Mouse (Mus musculus): Measurements from ENCODE around the gene H2-DMb1.

The H2-DMb1 gene
- long read RNA-seq, experiment 1, transcript H2-DMb1-201 (6 exons, 1,404 nt): major isoform, 18 of 20 reads
- long read RNA-seq, experiment 1, partial matches to known transcripts: 0 of 20 reads
- long read RNA-seq, experiment 1, other reads (novel, unspliced or antisense): 2 of 20 reads
- long read RNA-seq, experiment 2, transcript H2-DMb1-201 (6 exons, 1,404 nt): major isoform, 31 of 34 reads
- long read RNA-seq, experiment 2, partial matches to known transcripts: 3 of 34 reads
- long read RNA-seq, experiment 2, other reads (novel, unspliced or antisense): 0 of 34 reads

DNA sequence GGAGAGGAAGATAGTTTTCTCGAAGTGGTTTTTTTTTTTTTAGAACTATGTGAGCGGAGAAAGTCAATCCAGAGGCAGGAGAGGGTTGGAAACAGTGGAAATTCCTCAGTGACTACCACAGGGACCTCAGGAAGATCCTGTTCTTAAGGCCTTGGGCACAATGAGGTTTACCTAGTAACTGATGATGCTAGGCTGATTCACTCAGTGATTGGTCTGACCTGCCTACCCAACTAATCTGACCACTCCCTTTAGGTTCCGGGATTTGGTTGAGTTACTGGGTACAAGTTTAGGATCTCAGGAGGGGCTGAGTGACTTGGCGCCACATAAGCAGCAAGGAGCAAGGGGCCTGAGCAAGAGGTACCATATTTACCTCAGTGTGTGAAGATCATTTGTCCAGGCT lies at the start of gene H2-DMb1:
TSS of gene H2-DMb1 (plus strand) at position 150 of the 400 bp plus-strand sequence.
- intact Hi-C loops (cut with DNase I): no loop called here

DNA sequence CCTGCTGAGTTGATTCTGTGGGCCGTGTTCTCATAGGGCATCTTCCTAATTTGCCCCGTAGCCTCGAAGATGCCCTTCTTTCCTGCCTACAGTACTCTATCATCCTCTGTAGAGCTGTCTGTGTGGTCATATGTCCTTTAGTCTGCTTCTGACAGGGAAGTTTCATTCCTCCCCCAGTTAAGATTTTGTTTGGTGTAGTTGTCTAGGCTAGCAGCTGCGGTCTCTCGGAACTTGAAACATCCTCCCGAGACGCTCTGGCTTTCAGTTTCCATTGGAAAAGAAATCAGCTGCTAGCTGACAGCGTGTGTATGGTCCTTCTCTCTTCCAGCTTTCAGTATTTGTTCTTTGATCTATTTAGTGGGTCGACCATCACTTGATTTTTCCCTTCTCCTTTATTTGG lies 48.1 kb upstream of the H2-DMb1 start:
- intact Hi-C loops (cut with DNase I): no loop called here

DNA sequence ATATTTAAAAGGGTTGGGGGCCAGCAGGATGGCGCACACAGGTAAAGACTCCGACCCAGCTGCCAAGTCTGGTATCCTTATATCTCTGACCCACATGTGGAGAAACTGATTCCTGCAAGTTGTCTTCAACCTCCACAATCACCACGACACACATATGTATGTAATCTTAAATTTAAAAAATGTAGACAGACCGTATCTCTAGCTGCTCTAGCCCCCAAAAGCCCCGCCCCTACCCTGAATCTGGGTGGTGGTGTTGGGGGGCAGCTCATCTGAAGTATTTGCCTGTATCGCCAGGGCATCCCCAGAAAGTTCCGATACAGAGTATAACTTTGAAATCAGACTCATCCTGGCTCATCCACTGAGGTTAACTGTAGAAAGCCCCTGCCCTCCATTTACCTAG lies 46.3 kb upstream of the H2-DMb1 start:
- intact Hi-C loops (cut with DNase I): no loop called here

DNA sequence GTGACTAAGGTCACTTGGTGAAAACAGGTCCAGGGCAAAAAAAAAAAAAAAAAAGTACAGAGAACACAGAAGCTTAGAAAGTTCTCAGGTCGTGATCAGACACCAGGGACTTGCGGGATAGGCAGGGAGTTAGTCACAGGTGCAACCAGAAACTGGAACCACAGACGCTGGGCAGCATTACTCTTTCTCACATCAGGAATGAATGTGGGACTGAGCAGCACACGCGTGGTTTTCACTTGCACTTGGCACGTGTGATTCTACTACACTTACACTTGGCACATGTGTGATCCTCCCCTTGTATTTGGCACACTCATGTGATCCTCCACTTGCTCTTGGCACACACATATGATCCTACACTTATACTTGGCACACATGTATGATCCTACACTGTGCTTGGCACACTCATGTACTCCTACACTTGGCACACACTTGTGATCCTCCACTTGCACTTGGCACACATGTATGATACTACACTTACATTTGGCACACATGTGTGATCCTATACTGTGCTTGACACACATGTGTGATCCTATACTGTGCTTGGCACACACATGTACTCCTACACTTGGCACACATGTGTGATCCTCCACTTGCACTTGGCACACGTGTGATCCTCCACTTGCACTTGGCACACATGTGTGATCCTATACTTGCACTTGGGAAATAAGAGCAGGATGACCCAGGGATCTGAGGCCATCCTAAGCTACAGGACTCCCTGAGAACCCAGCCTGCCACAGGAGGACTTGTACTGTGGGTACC lies 45.6 kb upstream of the H2-DMb1 start:
- intact Hi-C loops (cut with DNase I): no loop called here

DNA sequence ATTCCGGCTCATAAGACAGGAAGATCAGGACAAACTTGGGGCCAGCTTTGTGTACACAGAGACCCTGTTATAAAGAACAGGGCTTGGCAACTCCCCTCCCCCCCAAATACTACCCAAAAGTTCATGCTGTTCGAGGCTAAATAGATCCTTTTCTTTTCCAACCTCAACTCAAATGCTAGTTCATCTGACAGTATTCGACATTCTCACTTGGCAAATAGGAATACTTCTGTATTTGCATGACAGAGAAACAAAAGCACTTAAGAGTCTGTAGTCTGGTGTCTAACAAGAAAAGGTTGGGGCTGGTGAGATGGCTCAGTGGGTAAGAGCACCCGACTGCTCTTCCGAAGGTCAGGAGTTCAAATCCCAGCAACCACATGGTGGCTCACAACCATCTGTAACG lies 44.4 kb upstream of the H2-DMb1 start:
- intact Hi-C loops (cut with DNase I): no loop called here

DNA sequence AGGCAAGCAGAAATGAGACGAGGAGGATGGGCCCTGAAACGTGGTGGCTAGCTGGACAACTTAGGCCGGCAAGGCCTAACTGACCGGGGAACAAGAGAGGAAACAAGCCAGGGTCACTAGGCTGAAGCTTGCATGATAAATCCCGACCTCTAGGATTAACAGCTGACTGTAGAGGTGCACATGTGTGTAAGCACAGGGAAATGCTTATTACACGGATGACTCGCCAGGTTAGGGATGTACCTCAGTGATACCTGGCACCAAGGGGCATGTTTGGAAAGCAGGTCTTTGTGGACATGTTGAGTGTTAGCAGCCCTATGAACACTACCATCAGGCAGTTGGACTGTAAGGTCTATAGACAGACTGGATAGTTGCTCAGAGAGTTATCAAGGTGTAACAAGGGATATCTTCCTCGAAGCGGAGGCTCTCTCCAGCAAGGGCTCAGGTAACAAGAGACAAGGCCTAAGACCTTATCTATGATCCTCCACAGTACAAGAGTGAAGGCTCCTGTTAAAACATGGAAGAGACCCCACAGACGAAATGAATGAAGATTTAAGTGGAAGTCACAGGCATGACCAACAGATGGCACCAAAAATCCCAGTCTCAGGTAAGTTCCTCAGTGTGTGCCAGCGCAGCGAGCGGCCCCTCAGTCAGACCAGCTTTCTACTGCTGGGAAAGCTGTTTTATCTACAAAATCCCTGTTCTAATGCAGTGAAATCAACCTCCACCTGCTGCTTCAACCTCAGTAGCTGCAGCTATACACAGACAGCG lies 43.6 kb upstream of the H2-DMb1 start:
- intact Hi-C loops (cut with DNase I): no loop called here

DNA sequence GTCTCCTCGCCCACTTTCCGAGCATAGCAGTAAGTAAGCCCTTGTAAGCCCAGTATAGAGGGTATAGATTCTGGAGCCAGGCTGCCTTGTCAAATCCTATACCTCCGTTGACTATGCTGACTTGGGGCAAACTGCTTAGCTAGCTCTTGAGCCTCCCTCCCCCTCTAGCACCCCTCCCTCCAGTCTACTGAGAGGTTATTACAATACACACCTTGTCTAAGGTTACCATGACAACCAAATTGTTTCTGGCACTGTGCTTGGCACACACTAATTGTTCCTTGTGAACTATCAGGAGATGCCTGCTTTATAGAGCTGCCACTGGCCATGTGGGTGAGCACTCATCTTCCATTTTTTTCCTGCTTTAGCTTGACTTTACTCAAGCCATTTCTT lies 43.1 kb upstream of the H2-DMb1 start:
- intact Hi-C loops (cut with DNase I): no loop called here

DNA sequence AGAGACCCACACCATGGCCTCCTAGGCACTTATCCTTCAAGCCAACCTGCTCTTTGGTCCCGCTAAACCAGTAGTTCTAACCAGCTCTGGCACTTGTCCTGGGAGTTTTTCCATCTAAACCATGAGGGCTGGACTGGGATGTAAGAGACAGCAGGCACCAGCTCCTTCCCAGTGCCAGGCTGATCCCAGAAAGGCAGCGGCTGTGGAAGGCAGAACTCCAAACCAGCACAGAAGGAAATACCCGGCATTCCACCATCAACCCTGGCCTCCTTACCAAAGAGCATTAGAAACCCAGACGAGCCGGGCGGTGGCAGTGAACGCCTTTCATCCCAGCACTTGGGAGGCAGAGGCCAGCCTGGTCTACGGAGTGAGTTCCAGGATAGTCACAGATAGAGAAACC lies 42.6 kb upstream of the H2-DMb1 start:
- intact Hi-C loops (cut with DNase I): no loop called here

DNA sequence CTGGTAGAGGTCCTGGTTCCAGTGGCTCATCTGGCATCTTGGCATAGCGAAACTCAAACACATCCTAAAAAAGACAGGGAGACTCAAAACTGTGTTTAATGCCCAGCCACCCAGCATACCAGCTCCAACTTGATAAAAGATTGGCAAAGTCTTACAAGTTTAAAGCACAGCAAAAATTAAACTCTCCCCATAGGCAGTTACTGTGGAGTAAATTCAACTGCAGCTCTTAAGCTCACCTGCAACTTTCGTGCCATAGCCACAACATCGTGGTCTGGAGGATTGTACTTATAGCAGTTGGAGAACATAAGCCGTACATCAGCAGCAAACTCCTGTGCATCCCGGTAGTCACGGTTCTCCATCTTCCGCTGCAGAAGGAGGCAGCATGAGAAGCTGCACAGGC lies 38.8 kb upstream of the H2-DMb1 start:
- intact Hi-C loops (cut with DNase I): no loop called here

DNA sequence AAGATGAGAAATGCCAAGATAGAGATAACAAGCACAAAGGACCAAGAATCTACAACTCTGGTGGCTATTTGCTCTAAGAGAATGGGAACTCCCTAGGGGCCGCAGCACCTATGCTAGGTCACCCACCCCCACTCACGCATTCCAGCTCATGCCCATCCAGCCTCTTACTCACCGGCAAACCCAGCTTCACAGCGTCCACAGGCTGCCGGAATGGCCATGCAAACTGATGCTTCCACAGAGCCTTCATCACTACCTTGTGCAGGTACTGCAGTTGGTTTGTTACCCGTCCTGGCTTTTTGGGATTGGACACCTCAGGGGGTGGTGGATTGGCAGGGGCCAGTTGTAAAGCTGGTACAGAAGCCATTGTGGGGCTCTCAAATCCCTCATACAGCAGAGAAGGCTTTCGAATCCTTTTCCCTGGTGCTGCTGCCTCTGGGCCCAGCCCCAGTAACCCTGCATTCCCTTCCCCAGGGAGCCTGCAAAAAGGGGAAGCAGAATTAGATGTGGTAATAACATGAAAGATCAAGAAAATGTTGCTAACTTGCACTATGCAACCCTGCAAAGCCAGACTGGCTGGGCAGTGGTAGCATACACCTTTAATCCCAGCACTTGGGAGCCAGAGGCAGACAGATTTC lies 36.0 kb upstream of the H2-DMb1 start:
- intact Hi-C loops (cut with DNase I): loop anchor here (5.0 kb wide), 1 partner anchor 80 kb away; the partner anchor contains the start of gene Col11a2

DNA sequence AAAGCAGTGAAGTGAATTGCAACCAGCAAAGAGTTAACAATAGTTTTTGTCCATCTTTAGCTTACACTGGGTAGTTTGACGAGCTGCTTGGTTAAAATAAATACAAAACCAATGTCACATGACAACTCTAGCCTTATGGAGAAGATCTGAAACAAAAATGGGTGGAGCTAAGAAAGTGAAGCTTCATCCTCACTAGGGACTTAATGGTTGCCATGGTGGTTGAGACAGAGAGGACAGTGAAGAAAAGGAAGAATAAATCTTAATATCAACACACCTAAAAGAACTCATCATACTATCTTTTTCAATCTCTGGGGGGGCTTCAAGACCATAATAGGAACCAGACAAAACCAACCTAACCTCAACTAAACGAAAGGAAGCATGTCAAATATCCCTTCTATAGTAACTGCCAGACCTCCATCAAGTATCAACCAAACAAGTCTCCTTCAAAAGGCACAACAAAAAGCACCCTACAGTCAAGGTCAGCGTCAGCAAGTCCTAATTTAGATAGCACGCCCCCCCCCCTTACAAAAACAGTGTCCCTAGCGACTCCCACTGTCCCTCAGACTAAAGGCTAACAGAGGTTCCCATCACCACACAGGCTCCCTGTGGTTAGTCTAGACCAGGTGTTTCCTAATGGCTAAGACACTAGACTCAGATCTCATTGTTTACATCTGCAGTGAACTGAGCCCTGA lies 35.3 kb upstream of the H2-DMb1 start:
- intact Hi-C loops (cut with DNase I): loop anchor here (5.0 kb wide), 1 partner anchor 80 kb away; the partner anchor contains the start of gene Col11a2

DNA sequence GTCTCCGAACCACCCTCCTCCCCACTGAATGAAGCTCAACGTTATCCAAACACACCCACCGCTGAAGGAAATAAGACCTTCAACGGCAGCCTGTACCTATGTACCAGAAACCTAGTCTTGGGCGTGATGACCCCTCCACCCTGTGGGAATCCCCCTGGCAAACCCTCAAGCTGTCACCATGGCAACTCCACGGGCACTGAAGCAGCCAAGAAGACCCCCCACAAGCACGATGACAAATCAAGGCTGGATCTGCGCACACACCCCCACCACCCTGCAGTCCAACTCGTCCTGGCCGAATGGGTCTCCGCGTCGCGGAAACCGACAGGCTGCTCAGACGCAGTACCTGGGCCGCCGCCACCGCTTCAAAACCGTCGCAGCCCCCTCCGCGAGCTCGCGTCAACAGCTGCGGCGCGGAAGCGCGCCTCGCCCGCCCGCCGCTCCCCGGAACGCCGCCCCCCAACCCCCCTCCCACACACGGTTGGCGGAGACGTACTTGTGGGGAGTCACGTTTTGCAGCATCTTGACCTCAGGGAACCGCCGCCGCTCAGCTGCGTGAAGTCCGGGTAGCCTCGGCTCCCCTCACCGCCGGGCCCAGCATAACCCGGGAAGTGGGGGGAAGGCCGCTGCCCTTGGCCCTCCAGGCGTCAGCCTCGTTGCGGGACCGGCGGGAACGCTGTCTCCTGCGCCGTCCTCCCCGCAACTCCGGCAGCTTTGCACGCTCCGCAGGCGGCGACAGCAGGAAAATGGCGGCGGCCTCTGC lies 34.6 kb upstream of the H2-DMb1 start:
- intact Hi-C loops (cut with DNase I): loop anchor here (5.0 kb wide), 1 partner anchor 81 kb away; the partner anchor contains the start of gene Col11a2

DNA sequence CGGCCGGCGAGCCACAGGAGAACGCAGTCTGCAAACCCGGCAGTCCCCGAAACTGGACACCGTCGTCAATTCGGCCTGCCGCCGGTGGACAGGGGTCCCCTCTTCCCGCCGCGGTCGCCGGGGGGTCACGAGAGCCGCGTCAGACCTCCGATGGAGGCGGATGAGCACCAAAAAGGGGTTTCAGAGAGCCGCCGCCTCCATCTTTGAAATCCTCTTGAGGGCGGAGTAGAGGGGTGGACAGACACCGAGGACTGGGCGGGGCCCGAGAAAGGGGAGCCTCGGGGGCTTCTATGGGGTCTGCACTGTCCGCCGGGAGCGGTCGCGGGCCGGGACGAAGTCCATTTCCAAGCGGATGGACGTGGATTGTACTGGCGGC lies 34.0 kb upstream of the H2-DMb1 start:
- intact Hi-C loops (cut with DNase I): loop anchor here (5.0 kb wide), 1 partner anchor 82 kb away; the partner anchor contains the start of gene Col11a2

DNA sequence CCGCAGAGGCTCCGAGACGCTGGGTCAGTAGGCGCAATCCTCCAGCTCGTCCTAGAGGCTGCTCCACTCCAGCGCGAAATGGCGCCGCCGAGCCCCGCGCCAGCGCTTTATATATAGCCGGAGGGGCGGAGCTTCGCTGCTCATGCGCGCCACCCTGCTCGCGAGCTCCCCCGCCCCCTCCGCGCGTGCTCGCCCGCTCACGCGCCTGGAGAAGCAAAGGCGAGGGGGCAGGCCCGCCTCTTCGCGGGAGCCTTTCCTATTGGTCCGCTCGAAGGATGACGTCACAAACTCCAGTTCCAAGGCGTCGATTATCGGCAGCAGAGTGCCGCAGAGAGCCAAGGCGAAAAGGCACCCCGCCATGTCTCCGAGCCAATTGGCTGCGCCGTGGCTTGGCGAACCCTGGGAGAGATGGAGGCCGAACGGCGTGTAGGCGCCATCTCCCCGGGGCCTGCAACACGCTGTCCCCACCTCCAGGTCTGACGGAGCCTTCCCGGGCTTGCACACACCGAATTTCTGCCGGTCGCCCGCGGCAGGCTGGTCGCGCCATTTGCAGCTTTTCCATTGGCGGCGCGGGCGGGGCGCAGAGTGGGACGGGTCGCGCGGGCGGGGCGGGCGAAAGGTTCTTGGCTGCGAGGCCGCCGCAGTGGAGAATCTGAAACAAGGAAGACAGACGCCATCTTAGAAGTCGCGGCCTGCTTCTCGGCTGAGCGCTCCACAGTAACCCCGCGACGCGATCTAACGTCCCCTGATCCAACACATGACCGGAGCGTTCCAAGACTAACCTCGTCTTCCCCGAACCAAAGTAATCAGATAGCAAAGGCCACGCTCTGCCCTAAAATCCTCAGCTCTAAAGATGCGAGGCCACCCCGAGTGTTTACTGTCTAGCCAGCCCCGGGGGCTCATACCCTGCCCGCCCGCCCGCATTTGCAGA lies 33.4 kb upstream of the H2-DMb1 start, which contains the start of gene H2-DMa:
TSS of gene H2-DMa (plus strand) at position 293 of the 931 bp plus-strand sequence.
- intact Hi-C loops (cut with DNase I): loop anchor here (5.0 kb wide), 1 partner anchor 82 kb away; the partner anchor contains the start of gene Col11a2

DNA sequence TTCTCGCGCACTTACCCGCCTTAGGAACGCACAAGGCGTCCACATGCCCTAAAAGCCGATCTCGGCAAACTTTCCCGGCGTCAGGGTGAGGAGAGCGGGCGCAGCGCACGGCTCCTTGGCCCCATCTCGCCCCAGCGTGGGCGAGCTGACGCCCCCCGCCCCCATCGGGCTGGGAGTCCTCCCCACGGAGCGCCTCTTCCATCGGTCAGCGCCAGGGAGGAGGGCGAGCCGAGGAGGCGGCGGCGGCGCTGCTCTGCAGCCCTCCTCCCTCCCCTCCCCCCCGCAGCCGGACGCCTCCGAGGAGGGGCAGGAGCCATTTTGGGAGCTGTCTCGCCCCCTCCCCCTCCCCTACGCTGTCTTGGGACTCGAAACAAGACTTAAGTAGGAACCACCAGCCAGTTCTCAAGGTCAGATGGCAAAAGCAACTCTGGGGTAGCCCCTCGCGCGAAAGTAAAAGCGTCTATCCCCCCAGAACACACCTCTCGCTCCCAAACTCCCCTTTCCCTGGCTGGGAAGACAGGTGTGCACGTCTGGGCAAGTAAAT lies 32.6 kb upstream of the H2-DMb1 start:
- intact Hi-C loops (cut with DNase I): no loop called here

DNA sequence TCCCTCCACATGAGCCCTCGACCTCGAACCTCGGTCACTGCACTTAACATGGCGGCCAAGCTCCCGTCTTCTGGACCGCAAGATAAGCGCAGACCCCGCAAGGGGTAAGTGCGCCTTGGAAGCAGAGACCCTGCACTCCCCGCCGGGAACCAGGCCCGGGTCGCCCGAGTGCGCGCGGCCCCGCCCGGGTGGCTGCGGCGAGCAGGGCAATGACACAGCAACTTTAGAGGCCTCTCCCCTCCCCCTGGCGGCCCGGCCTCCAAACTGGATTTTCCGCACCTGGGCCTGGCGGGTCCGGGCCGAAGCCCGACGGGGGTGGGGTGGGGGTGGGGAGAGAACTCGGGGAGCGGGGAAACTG lies 32.1 kb upstream of the H2-DMb1 start:
- intact Hi-C loops (cut with DNase I): no loop called here

DNA sequence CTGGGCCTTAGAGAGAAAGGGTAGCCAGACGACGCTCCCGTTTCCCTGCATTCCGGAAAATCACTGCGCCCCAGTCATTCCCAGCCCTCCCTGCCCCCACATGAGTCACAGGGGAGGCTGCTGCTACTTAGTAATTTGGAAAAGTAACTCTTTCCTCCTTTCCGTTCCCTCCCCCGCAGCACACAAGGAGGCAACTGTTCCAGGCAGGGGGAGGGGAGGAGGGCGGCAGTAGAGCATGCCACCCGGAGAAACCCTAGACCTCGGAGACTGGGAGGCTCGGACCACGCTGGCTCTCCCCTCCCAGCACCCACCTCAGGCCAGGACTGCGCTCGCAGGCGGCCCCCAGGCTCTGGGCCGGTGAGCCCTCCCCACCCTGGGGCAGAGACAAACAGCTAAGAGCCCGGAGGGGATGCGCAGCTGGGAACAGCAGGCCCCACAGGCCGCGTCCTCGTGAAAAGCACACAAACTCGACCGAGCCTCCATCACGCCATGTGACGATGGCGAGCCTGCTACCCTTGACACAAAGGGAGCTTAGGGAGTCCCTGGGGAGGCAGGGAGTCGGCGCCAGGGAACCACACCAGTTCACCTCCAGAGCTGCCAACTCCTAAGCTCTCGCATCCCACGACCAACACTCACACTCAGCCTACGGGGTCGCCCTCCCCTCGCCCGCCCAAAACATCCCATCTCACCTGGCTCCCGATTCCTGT lies 31.5 kb upstream of the H2-DMb1 start:
- intact Hi-C loops (cut with DNase I): no loop called here

DNA sequence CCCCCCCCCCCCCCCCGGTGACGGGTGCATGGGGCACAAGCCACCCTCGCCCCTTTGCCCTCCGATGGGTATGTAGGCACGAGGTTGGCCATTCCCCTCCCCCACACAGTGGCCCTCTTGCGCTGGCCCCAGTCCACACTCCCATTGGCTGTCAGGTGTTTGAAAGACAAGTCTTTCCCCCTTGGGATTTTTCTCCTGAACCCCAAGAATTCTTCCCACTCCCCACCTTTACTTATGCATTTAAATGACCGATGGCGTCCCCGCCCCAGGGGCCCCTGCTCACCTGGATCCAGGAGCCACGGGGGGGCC lies 31.0 kb upstream of the H2-DMb1 start:
- intact Hi-C loops (cut with DNase I): no loop called here
